Mouse (Mus musculus): ENCODE results near the gene Atp6v0a4.

DNA sequence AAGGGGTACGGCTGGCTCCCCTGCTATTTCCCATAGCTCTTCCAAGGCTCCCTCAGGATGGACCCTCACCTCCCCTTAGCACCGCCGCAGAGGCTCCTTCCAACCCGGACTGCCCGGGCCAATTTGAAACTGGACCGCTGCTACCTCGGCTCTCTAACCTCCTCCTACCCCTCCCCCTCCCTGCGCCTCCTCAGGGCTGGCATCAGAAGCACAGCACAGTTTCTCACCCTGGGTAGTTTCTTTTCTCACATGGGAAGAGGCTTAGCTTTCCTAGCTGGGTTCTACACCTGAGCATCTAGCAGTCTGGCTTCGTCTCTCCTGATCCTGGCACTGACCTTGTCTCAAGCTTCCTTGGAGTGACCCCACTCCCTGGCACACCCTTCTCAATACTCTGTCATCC, 14.5 kb downstream of the Atp6v0a4 start:
- no peak for TF ChIP-seq POLR2A (IDR thresholded peaks at IDR 0.05; ENCODE audit: borderline replicate concordance, control insufficient read depth, low read depth, low read length)
- no peak for TF ChIP-seq CTCF (IDR thresholded peaks at IDR 0.05; ENCODE audit: control insufficient read depth, insufficient read depth, low read length)
